Mouse (Mus musculus): ENCODE data around the gene Trim3. TPM values are rescaled to one million over a fixed set of nuclear protein-coding genes. Genes with fewer than 3 reads are reported as not detected.

Trim3 gene
- polyA plus RNA-seq (2012; rRNA removed) = 22.0 and 24.1 TPM in 2 replicates

GRCm38 (mm10) chr7:105633127-105633800 is at the start of gene Trim3:
Gene Trim3, minus strand, starts transcription at chr7:105633571.
- Histone ChIP-seq H3K4me1 (replicated peaks; ENCODE audit: control insufficient read depth, insufficient read depth, low read length) (0 out of 2 replicates have a peak, but pooled peaks cover 3% of the 10 kb centered on the region), H3K4me3 (ENCODE audit: control insufficient read depth, insufficient read depth, low read length) (peak within 1 kb of the TSS; percentile 67), H3K36me3 (ENCODE audit: control insufficient read depth, insufficient read depth, low read length) (no peaks in the 10 kb centered on the region), H3K27ac (ENCODE audit: control insufficient read depth, insufficient read depth, low read length) (no peak within 1 kb of the TSS), H3K27me3 (ENCODE audit: control insufficient read depth, insufficient read depth, low read length) (no peaks in the 10 kb centered on the region; the same call in 1 of the 2 replicates)
- WGBS = under 1% methylated on average over 71 of the region's 71 CpGs
- TF ChIP-seq POLR2A (IDR thresholded peaks at IDR 0.05; ENCODE audit: control insufficient read depth, extremely low read depth, insufficient read depth, low read length, poor library complexity) (no peak), CTCF (IDR thresholded peaks at IDR 0.05; ENCODE audit: borderline replicate concordance, control insufficient read depth, extremely low read depth, insufficient read depth, low read length, poor library complexity) (no peak)
- DNase-seq = peak; percentile 87

GRCm38 (mm10) chr7:105650639-105651435 is 17.5 kb upstream of the Trim3 start, which contains the start of gene Dnhd1:
Gene Dnhd1, plus strand, starts transcription at chr7:105650827.
- Histone ChIP-seq H3K27ac (ENCODE audit: control insufficient read depth, insufficient read depth, low read length) (no peak within 1 kb of the TSS), H3K4me3 (ENCODE audit: control insufficient read depth, insufficient read depth, low read length) (peak within 1 kb of the TSS; percentile 42), H3K27me3 (ENCODE audit: control insufficient read depth, insufficient read depth, low read length) (no peaks in the 10 kb centered on the region), H3K36me3 (ENCODE audit: control insufficient read depth, insufficient read depth, low read length) (no peaks in the 10 kb centered on the region), H3K4me1 (replicated peaks; ENCODE audit: control insufficient read depth, insufficient read depth, low read length) (peaks cover 4% of the 10 kb centered on the region)
- WGBS = 4% methylated on average over 17 of the region's 17 CpGs
- TF ChIP-seq POLR2A (IDR thresholded peaks at IDR 0.05; ENCODE audit: control insufficient read depth, extremely low read depth, insufficient read depth, low read length, poor library complexity) (0 out of 2 replicates have a peak, but pooled peaks have one; percentile 26), CTCF (IDR thresholded peaks at IDR 0.05; ENCODE audit: borderline replicate concordance, control insufficient read depth, extremely low read depth, insufficient read depth, low read length, poor library complexity) (peak; percentile 54; the same call in 1 of the 2 replicates)
- DNase-seq = peak; percentile 74

GRCm38 (mm10) chr7:105641936-105642335 is 8.6 kb upstream of the Trim3 start:
- DNase-seq = no peak
- Histone ChIP-seq H3K27ac (ENCODE audit: control insufficient read depth, insufficient read depth, low read length) (no peak overlapping the region), H3K4me1 (replicated peaks; ENCODE audit: control insufficient read depth, insufficient read depth, low read length) (peaks cover 11% of the 10 kb centered on the region)

GRCm38 (mm10) chr7:105640894-105641255 is 7.5 kb upstream of the Trim3 start:
- Histone ChIP-seq H3K36me3 (ENCODE audit: control insufficient read depth, insufficient read depth, low read length) (peaks cover 4% of the 10 kb centered on the region; the same call in 1 of the 2 replicates), H3K4me3 (ENCODE audit: control insufficient read depth, insufficient read depth, low read length) (peak overlapping the region; percentile 90), H3K27ac (ENCODE audit: control insufficient read depth, insufficient read depth, low read length) (peak overlapping the region; percentile 80), H3K4me1 (replicated peaks; ENCODE audit: control insufficient read depth, insufficient read depth, low read length) (peaks cover 11% of the 10 kb centered on the region), H3K27me3 (ENCODE audit: control insufficient read depth, insufficient read depth, low read length) (no peaks in the 10 kb centered on the region)
- WGBS = under 1% methylated on average over 18 of the region's 18 CpGs
- DNase-seq = no peak
- no peak for TF ChIP-seq CTCF (IDR thresholded peaks at IDR 0.05; ENCODE audit: borderline replicate concordance, control insufficient read depth, extremely low read depth, insufficient read depth, low read length, poor library complexity)
- TF ChIP-seq POLR2A (IDR thresholded peaks at IDR 0.05; ENCODE audit: control insufficient read depth, extremely low read depth, insufficient read depth, low read length, poor library complexity) = no peak

More at GRCm38 (mm10) chr7:105641936-105642335, 8.6 kb upstream of the Trim3 start:
- Histone ChIP-seq H3K4me3 (ENCODE audit: control insufficient read depth, insufficient read depth, low read length) (no peak overlapping the region), H3K36me3 (ENCODE audit: control insufficient read depth, insufficient read depth, low read length) (peaks cover 4% of the 10 kb centered on the region; the same call in 1 of the 2 replicates), H3K27me3 (ENCODE audit: control insufficient read depth, insufficient read depth, low read length) (no peaks in the 10 kb centered on the region)
- 74% methylated on average over 3 of the region's 3 CpGs for WGBS
- TF ChIP-seq POLR2A (IDR thresholded peaks at IDR 0.05; ENCODE audit: control insufficient read depth, extremely low read depth, insufficient read depth, low read length, poor library complexity) (no peak), CTCF (IDR thresholded peaks at IDR 0.05; ENCODE audit: borderline replicate concordance, control insufficient read depth, extremely low read depth, insufficient read depth, low read length, poor library complexity) (no peak)

GRCm38 (mm10) chr7:105640233-105640893 is 7.0 kb upstream of the Trim3 start, which contains the start of the genes Arfip2 and Gm45799:
Gene Arfip2, minus strand, starts transcription at chr7:105640416.
Gene Gm45799, plus strand, starts transcription at chr7:105640552.
- peak; percentile 94 for TF ChIP-seq POLR2A (IDR thresholded peaks at IDR 0.05; ENCODE audit: control insufficient read depth, extremely low read depth, insufficient read depth, low read length, poor library complexity)
- no peak for TF ChIP-seq CTCF (IDR thresholded peaks at IDR 0.05; ENCODE audit: borderline replicate concordance, control insufficient read depth, extremely low read depth, insufficient read depth, low read length, poor library complexity)
- WGBS = under 1% methylated on average over 45 of the region's 45 CpGs
- H3K27ac ChIP-seq (ENCODE audit: control insufficient read depth, insufficient read depth, low read length) = peak within 1 kb of the TSS; percentile 80
- peaks cover 11% of the 10 kb centered on the region for H3K4me1 ChIP-seq (replicated peaks; ENCODE audit: control insufficient read depth, insufficient read depth, low read length)
- H3K4me3 ChIP-seq (ENCODE audit: control insufficient read depth, insufficient read depth, low read length) = peak within 1 kb of the TSS; percentile 90
- DNase-seq = peak; percentile 95
- peaks cover 4% of the 10 kb centered on the region; the same call in 1 of the 2 replicates for H3K36me3 ChIP-seq (ENCODE audit: control insufficient read depth, insufficient read depth, low read length)
- H3K27me3 ChIP-seq (ENCODE audit: control insufficient read depth, insufficient read depth, low read length) = no peaks in the 10 kb centered on the region

GRCm38 (mm10) chr7:105639756-105640155 is 6.4 kb upstream of the Trim3 start, which contains the start of gene Timm10b:
Gene Timm10b, plus strand, starts transcription at chr7:105640056.
- H3K4me3 ChIP-seq (ENCODE audit: control insufficient read depth, insufficient read depth, low read length) = peak within 1 kb of the TSS; percentile 90
- H3K36me3 ChIP-seq (ENCODE audit: control insufficient read depth, insufficient read depth, low read length) = peaks cover 4% of the 10 kb centered on the region; the same call in 1 of the 2 replicates
- peak within 1 kb of the TSS; percentile 80 for H3K27ac ChIP-seq (ENCODE audit: control insufficient read depth, insufficient read depth, low read length)
- no peak for DNase-seq
- no peak for TF ChIP-seq POLR2A (IDR thresholded peaks at IDR 0.05; ENCODE audit: control insufficient read depth, extremely low read depth, insufficient read depth, low read length, poor library complexity)
- TF ChIP-seq CTCF (IDR thresholded peaks at IDR 0.05; ENCODE audit: borderline replicate concordance, control insufficient read depth, extremely low read depth, insufficient read depth, low read length, poor library complexity) = no peak
- WGBS = 2% methylated on average over 2 of the region's 2 CpGs
- peaks cover 11% of the 10 kb centered on the region for H3K4me1 ChIP-seq (replicated peaks; ENCODE audit: control insufficient read depth, insufficient read depth, low read length)
- no peaks in the 10 kb centered on the region for H3K27me3 ChIP-seq (ENCODE audit: control insufficient read depth, insufficient read depth, low read length)
